In genomic region chr2:152167851-152168290, GRCm38 (mm10) we compare ENCODE assay signal across 8 mouse cellular contexts. TPM values are rescaled to one million over a fixed set of nuclear protein-coding genes. Genes with fewer than 3 reads are reported as not detected.
DNase-seq lines count a peak whose midpoint lies in the region; ATAC-seq lines count a peak whose summit lies in the region.

No protein-coding gene starts in this region.

- H3K27me3 ChIP-seq in hindbrain, embryonic 14.5 days (ENCODE audit: control insufficient read depth, insufficient read depth, low read length): no peaks in the 10 kb centered on the region
- H3K27me3 ChIP-seq in neural tube, embryonic 11.5 days (ENCODE audit: control insufficient read depth, insufficient read depth, low read length): no peaks in the 10 kb centered on the region

- peak; percentile 58 for DNase-seq in adrenal gland, postnatal 14 days
- no peak for DNase-seq in adrenal gland, adult 18-20 months (ENCODE audit: low spot score in 2 of 2)
- DNase-seq in frontal cortex, postnatal 36 days (ENCODE audit: low spot score in 2 of 2): peak; percentile 47 to 64
- DNase-seq in hindbrain, embryonic 14.5 days (ENCODE audit: low spot score): peak; percentile 74
- peak; percentile 22 to 57 for DNase-seq in left cerebral cortex, adult 18-20 months (ENCODE audit: low spot score in 2 of 2)
- DNase-seq in neural tube, embryonic 11.5 days (ENCODE audit: low spot score): peak; percentile 74
- DNase-seq in cerebellum, adult 11-12 months: no peak
- no peak for DNase-seq in cerebellum, adult 8-10 months

- peak overlapping the region; percentile 38; the same call in 1 of the 2 replicates for H3K27ac ChIP-seq in hindbrain, embryonic 14.5 days
- no peak overlapping the region for H3K27ac ChIP-seq in neural tube, embryonic 11.5 days (ENCODE audit: low read depth, low read length)

- H3K4me3 ChIP-seq in hindbrain, embryonic 14.5 days (replicated peaks; ENCODE audit: low read length): no peak overlapping the region
- no peak overlapping the region for H3K4me3 ChIP-seq in neural tube, embryonic 11.5 days (ENCODE audit: low read depth, low read length)

- no peaks in the 10 kb centered on the region for H3K36me3 ChIP-seq in hindbrain, embryonic 14.5 days (replicated peaks; ENCODE audit: control insufficient read depth, insufficient read depth)
- no peaks in the 10 kb centered on the region for H3K36me3 ChIP-seq in neural tube, embryonic 11.5 days (ENCODE audit: control insufficient read depth, insufficient read depth, low read length)

- ATAC-seq in hindbrain, embryonic 14.5 days (ENCODE audit: low FRiP score): peak; percentile 57; the same call in 1 of the 2 replicates
- ATAC-seq in neural tube, embryonic 11.5 days (ENCODE audit: insufficient read depth, low FRiP score, low TSS enrichment): peak; percentile 58

- H3K9ac ChIP-seq in hindbrain, embryonic 14.5 days: no peak overlapping the region
- no peak overlapping the region for H3K9ac ChIP-seq in neural tube, embryonic 11.5 days (ENCODE audit: low read length)

- WGBS in hindbrain, embryonic 14.5 days: 24% methylated on average over 8 of the region's 8 CpGs
- 35% methylated on average over 8 of the region's 8 CpGs for WGBS in neural tube, embryonic 11.5 days

- H3K4me1 ChIP-seq in hindbrain, embryonic 14.5 days (replicated peaks; ENCODE audit: control insufficient read depth, insufficient read depth, low read length): peaks cover 10% of the 10 kb centered on the region; the same call in 1 of the 2 replicates
- H3K4me1 ChIP-seq in neural tube, embryonic 11.5 days (ENCODE audit: control insufficient read depth, insufficient read depth, low read length): 0 out of 2 replicates have a peak, but pooled peaks cover 4% of the 10 kb centered on the region

- peaks cover 5% of the 10 kb centered on the region; the same call in 1 of the 2 replicates for H3K9me3 ChIP-seq in hindbrain, embryonic 14.5 days (ENCODE audit: control insufficient read depth, low read length)
- H3K9me3 ChIP-seq in neural tube, embryonic 11.5 days (ENCODE audit: control insufficient read depth, low read length): no peaks in the 10 kb centered on the region

- no peak overlapping the region for H3K4me2 ChIP-seq in hindbrain, embryonic 14.5 days (replicated peaks)
- H3K4me2 ChIP-seq in neural tube, embryonic 11.5 days (ENCODE audit: low read depth): no peak overlapping the region

RNA-seq across cellular contexts. Expression of gene Tcf15, which starts 24.5 kb away (rescaled TPM):
- total RNA-seq in adrenal gland, postnatal 14 days (2021): 20.2 and 22.0 TPM in 2 replicates
- 1 to 10 TPM; 1.9 to 4.3 TPM for total RNA-seq in adrenal gland, adult 18-20 months (2021)
- polyA plus RNA-seq in hindbrain, embryonic 14.5 days (2014; fragmentation: Nextera tagmentation; extraction: Ambion mirVana): 1.6 and 2.3 TPM in 2 replicates
- 1 to 10 TPM; 1.5 to 1.8 TPM for total RNA-seq in left cerebral cortex, adult 18-20 months (2021)
- 40.9 and 41.0 TPM in 2 replicates for polyA plus RNA-seq in neural tube, embryonic 11.5 days (2014; fragmentation: Nextera tagmentation; extraction: Ambion mirVana)

RNA-seq across cellular contexts. Expression of gene Csnk2a1, which starts 58.8 kb away (rescaled TPM):
- 103 and 105 TPM in 2 replicates for total RNA-seq in adrenal gland, postnatal 14 days (2021)
- 10 to 100 TPM; 88.2 to 98.6 TPM for total RNA-seq in adrenal gland, adult 18-20 months (2021)
- polyA plus RNA-seq in hindbrain, embryonic 14.5 days (2014; fragmentation: Nextera tagmentation; extraction: Ambion mirVana): 104 and 150 TPM in 2 replicates
- total RNA-seq in left cerebral cortex, adult 18-20 months (2021): 100 to 1,000 TPM in 1 of 2 experiments, 10 to 100 TPM in 1; 96.9 to 100 TPM
- 62.8 and 68.4 TPM in 2 replicates for polyA plus RNA-seq in neural tube, embryonic 11.5 days (2014; fragmentation: Nextera tagmentation; extraction: Ambion mirVana)

Comparison
In these comparisons a context has a peak if more than half of its experiments do, and no peak if none do; other contexts are left out.
1. DNase-seq: peak in adrenal gland, postnatal 14 days (single experiment), frontal cortex, postnatal 36 days (2 of 2), hindbrain, embryonic 14.5 days (single experiment), left cerebral cortex, adult 18-20 months (2 of 2) and neural tube, embryonic 11.5 days (single experiment); none in adrenal gland, adult 18-20 months (0 of 2), cerebellum, adult 11-12 months (single experiment) and cerebellum, adult 8-10 months (single experiment).